ENCODE assay signal across 15 mouse cellular contexts in genomic region chr14:72807286-72807685, GRCm38 (mm10).
A peak's percentile ranks its signal among the peaks of the same experiment; 100 is the strongest.
DNase-seq lines count a peak whose midpoint lies in the region; ATAC-seq and TF ChIP-seq lines count a peak whose summit lies in the region.
"Had no signal": no experiment of that assay in that cellular context is flagged by ENCODE, and none has a peak within 500 bp of the region (broad histone marks: within the 10 kb centered on the region; RNA-seq: fewer than 3 reads in every experiment).

No protein-coding gene starts in this region.

- no peak for ATAC-seq in hindbrain, embryonic 14.5 days (ENCODE audit: low FRiP score)

- TF ChIP-seq CTCF in C2C12 (IDR thresholded peaks at IDR 0.05; ENCODE audit: control insufficient read depth, insufficient read depth, insufficient read length) = no peak
- no peak for TF ChIP-seq CTCF in heart, adult 2 months (IDR thresholded peaks at IDR 0.05)

- no peak overlapping the region for H3K4me2 ChIP-seq in hindbrain, embryonic 14.5 days (replicated peaks)
- H3K4me2 ChIP-seq: limb, embryonic 15.5 days had no signal

- H3ac ChIP-seq in C2C12 (ENCODE audit: control insufficient read depth, insufficient read length, low read depth) = no peak overlapping the region

- no peaks in the 10 kb centered on the region for H3K79me2 ChIP-seq in C2C12 (ENCODE audit: control insufficient read depth, insufficient read depth)
- no peaks in the 10 kb centered on the region for H3K79me2 ChIP-seq in heart, adult 2 months (replicated peaks; ENCODE audit: control insufficient read depth, insufficient read depth, low read length)

- no peak for TF ChIP-seq EP300 in heart, adult 2 months (IDR thresholded peaks at IDR 0.05; ENCODE audit: insufficient read depth, low read depth, low read length)

- no peak overlapping the region for H3K27ac ChIP-seq in hindbrain, embryonic 14.5 days
- no peak overlapping the region for H3K27ac ChIP-seq in heart, adult 2 months
- H3K27ac ChIP-seq: limb, embryonic 15.5 days had no signal

- no peaks in the 10 kb centered on the region for H3K4me1 ChIP-seq in hindbrain, embryonic 14.5 days (replicated peaks; ENCODE audit: control insufficient read depth, insufficient read depth, low read length)
- H3K4me1 ChIP-seq in heart, adult 2 months (ENCODE audit: control insufficient read depth, insufficient read depth, low read length) = no peaks in the 10 kb centered on the region
- H3K4me1 ChIP-seq: limb, embryonic 15.5 days had no signal

- peak; percentile 43 to 62 for DNase-seq in left cerebral cortex, adult 18-20 months (ENCODE audit: low spot score in 2 of 2)
- no peak for DNase-seq in left cerebral cortex, postnatal 10 days (ENCODE audit: extremely low spot score in 1 of 2, low spot score in 2 of 2)
- peak; percentile 81 for DNase-seq in NIH3T3 (ENCODE audit: low read depth)
- DNase-seq in fibroblast of lung, adult 2 months (ENCODE audit: low read depth) = peak; percentile 86
- DNase-seq in hindbrain, embryonic 14.5 days (ENCODE audit: low spot score) = no peak
- DNase-seq in heart, adult 2 months = no peak
- no peak for DNase-seq in cerebellum, adult 9-10 months
- DNase-seq: cerebellum, adult 11-12 months; embryo, embryonic 11 days; kidney, adult 2 months; lung, adult 2 months; thymus, adult 2 months had no signal

- H3K9me3 ChIP-seq in hindbrain, embryonic 14.5 days (ENCODE audit: control insufficient read depth, low read length) = no peaks in the 10 kb centered on the region
- H3K9me3 ChIP-seq: limb, embryonic 15.5 days had no signal

- no peaks in the 10 kb centered on the region for H3K36me3 ChIP-seq in C2C12 (ENCODE audit: control insufficient read depth, insufficient read depth)
- H3K36me3 ChIP-seq in hindbrain, embryonic 14.5 days (replicated peaks; ENCODE audit: control insufficient read depth, insufficient read depth) = no peaks in the 10 kb centered on the region
- H3K36me3 ChIP-seq in heart, adult 2 months (ENCODE audit: control insufficient read depth, insufficient read depth, low read length) = no peaks in the 10 kb centered on the region
- H3K36me3 ChIP-seq: limb, embryonic 15.5 days had no signal

- no peak overlapping the region for H3K9ac ChIP-seq in hindbrain, embryonic 14.5 days
- H3K9ac ChIP-seq in heart, adult 2 months (ENCODE audit: low read depth, low read length) = no peak overlapping the region
- H3K9ac ChIP-seq: limb, embryonic 15.5 days had no signal

- WGBS in hindbrain, embryonic 14.5 days = 93% methylated on average over 7 of the region's 7 CpGs
- 42% methylated on average over 7 of the region's 7 CpGs for WGBS in heart, adult 2 months

- H3K27me3 ChIP-seq in C2C12 (ENCODE audit: control insufficient read depth, insufficient read depth, insufficient read length) = no peaks in the 10 kb centered on the region
- H3K27me3 ChIP-seq in hindbrain, embryonic 14.5 days (ENCODE audit: control insufficient read depth, insufficient read depth, low read length) = no peaks in the 10 kb centered on the region
- no peaks in the 10 kb centered on the region for H3K27me3 ChIP-seq in heart, adult 2 months (ENCODE audit: control insufficient read depth, insufficient read depth, low read length)
- H3K27me3 ChIP-seq: limb, embryonic 15.5 days had no signal

- intact Hi-C loops in left cerebral cortex, postnatal 10 days (cut with DNase I) = no loop called here
- intact Hi-C loops in heart, adult 2 months (cut with DNase I) = no loop called here

- no peak for TF ChIP-seq POLR2A in heart, adult 2 months (IDR thresholded peaks at IDR 0.05; ENCODE audit: insufficient read depth, low read depth, low read length)

- no peak overlapping the region for H3K4me3 ChIP-seq in C2C12 (ENCODE audit: insufficient read depth, poor library complexity, severe bottlenecking)
- H3K4me3 ChIP-seq in hindbrain, embryonic 14.5 days (replicated peaks; ENCODE audit: low read length) = no peak overlapping the region
- no peak overlapping the region for H3K4me3 ChIP-seq in heart, adult 2 months
- H3K4me3 ChIP-seq: erythroblast, embryonic 14.5 days; limb, embryonic 15.5 days had no signal

- no peaks in the 10 kb centered on the region for H3K79me3 ChIP-seq in C2C12 (ENCODE audit: low read depth)

TF ChIP-seq in C2C12, 6 proteins besides CTCF, POLR2A, EP300 and RAD21:
- TF ChIP-seq MYOD1 (IDR thresholded peaks at IDR 0.05; ENCODE audit: control insufficient read depth, insufficient read length, low read depth) (peak; percentile 95), CEBPB (IDR thresholded peaks at IDR 0.05; ENCODE audit: low read depth) (no peak), FOSL1 (IDR thresholded peaks at IDR 0.05; ENCODE audit: insufficient read depth, low read length, poor library complexity, severe bottlenecking) (peak; percentile 95), USF1 (IDR thresholded peaks at IDR 0.05; ENCODE audit: low read depth) (no peak), MYOG (IDR thresholded peaks at IDR 0.05; ENCODE audit: control insufficient read depth, extremely low read depth, insufficient read length) (no peak), MAX (IDR thresholded peaks at IDR 0.05) (peak; percentile 23)

Comparison
In these comparisons a context has a peak if more than half of its experiments do, and no peak if none do; other contexts are left out.
1. DNase-seq: peak in left cerebral cortex, adult 18-20 months (2 of 2), NIH3T3 (single experiment) and fibroblast of lung, adult 2 months (single experiment); none in left cerebral cortex, postnatal 10 days (0 of 2), hindbrain, embryonic 14.5 days (single experiment), heart, adult 2 months (0 of 2) and cerebellum, adult 9-10 months (single experiment).